Mouse (Mus musculus) E14TG2a.4 (cell line): ENCODE measurements around the gene 1700057G04Rik.

Experiments
- CTCF ChIP-seq: conservative IDR thresholded peaks from 2 replicates; pipeline ENCODE4 v1.5.1; 2014; ENCODE audit warnings: low read length
- NANOG ChIP-seq: IDR thresholded peaks from 2 replicates; pipeline ENCODE4 v1.6.1; 2014; ENCODE audit warnings: borderline replicate concordance, low read length, mixed read lengths

DNA sequence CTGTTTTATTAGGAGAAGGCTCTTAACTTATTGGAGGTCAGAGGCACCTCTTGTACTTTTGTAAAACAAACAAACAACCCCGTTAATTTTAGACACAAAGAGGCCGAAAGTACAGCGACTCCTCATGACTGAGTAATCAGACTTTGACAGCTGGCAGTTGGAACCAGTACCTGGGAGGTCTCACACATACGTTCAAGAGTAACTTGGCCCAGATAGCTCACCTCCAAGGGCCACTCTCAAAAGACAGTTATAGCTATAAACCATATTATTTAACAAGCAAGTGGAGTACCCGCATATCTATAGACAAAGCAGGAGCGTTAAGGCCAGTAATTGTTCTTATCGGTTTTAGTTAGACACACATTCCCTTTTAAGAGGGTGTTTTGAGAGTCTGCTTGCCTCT, 32.8 kb upstream of the 1700057G04Rik start:
- TF ChIP-seq CTCF, result no peak
- TF ChIP-seq NANOG, result no peak
